Mouse (Mus musculus): Measurements from ENCODE around the gene Mgrn1.

DNA sequence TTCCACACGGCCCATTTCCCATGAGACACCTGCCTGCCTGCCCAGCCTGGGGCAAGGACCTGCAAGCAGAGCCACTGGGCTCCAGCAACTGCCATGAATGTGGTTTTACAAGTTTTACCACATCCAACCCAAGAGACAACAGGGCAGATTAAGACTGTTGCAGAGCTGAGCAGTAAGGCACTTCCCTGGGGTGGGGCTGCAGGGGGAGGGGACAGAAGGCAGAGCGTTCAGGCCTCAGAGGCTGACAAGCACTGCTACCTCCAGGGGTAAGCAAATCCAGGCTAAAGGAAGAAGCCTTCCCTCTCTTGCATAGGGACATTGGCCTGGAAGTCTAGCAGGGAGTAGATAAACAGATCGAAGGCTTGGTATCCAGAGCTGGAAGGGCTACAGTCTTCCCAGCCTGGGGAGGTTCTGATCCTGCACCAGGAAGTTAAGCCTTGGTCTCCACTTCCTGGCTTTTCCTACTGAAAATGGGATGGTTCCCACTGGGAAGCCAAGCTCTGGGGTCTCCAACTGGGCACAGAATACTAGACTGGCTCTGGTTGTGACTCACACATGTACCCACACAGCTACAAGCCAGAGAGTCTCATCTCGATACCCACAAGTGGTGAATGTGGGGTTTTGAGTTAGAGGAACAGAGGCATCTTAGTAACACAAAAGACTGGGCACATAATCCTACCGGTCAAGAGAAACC is 7.7 kb upstream of the Mgrn1 start:
- TF ChIP-seq CTCF (conservative IDR thresholded peaks at IDR 0.05; ENCODE audit: low read length) (no peak), POU5F1 (IDR thresholded peaks at IDR 0.05; ENCODE audit: borderline replicate concordance, low read length) (no peak)
